Mouse (Mus musculus) monocyte, adult 5-6 weeks (primary cell): Measurements from ENCODE around the gene Htr2b. TPM values are rescaled to one million over a fixed set of nuclear protein-coding genes. Genes with fewer than 3 reads are reported as not detected.

ENCODE experiments used
- ATAC-seq: fragments of 153-309, 156-312 bp; replicated peaks from 2 replicates; pipeline ENCODE4 v1.8.0; 2017; ENCODE audit warnings: mild to moderate bottlenecking; ENCODE audit not compliant: low TSS enrichment, insufficient number of reproducible peaks, severe bottlenecking, poor library complexity, low FRiP score
- total RNA-seq: library from RNA; stranded (forward); fragments of 200-1000, 200-491, 200-594 nt; gene quantifications from 3 replicates; pipeline ENCODE4 v1.2.3, GENCODE M21; 2017

The Htr2b gene
- total RNA-seq, 1 experiment from 2014 or later: not detected

DNA sequence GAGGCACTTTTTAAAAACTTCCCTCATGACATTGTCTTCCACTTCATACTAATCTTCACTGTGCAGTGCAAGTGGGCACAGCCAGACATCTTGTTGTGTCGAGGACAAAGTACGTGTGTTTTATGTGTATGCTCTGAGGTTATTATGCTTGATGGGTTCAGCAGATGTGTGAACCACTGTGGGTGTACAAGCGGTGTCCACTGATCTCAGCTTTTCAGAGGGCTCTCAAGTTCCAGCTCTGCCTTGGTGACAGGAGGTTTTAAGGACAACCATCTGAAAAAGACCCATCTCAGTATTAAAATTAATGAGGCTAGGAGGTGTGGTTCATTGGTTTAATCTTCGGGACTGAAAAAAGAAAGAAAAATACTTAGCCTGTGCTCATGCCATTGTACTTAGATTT, 7.8 kb upstream of the Htr2b start:
- ATAC-seq: no peak

DNA sequence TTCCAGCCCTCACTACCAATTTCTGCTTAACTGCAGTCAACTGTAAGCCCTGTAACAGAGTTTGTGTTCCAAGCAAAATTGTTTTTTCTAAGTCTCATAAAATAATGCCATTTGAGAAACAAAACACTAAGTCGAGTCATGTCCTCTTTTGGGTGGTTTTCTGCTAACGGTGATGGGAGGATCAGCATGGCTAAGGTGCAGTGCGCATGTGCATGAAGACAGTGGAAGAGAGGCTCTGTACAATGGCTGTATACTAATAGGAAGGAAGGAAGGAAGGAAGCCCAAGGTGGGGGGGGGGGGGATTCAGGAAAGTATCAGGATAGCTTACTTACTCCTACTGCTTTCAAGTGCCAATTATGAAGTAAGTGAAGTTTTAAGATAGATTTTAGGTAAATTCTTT, 2.4 kb upstream of the Htr2b start:
- no peak for ATAC-seq

DNA sequence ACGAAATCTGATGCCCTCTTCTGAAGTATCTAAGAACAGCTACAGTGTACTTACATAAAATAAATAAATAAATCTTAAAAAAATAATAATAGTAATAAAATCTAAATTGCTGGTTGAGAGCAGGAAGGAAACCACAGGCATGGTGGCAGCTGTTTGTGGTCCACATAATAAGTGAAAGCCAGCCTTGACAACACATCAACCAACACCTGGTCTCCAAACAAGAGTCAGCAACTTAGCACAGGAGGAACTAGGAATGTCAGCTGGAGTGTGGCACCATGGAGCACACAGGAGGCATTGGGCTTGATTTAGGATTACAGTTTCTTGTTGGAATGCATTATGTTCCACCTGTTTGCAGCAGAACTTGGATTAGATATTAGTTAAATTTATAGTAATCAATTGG, 6.7 kb downstream of the Htr2b start:
- ATAC-seq: no peak

DNA sequence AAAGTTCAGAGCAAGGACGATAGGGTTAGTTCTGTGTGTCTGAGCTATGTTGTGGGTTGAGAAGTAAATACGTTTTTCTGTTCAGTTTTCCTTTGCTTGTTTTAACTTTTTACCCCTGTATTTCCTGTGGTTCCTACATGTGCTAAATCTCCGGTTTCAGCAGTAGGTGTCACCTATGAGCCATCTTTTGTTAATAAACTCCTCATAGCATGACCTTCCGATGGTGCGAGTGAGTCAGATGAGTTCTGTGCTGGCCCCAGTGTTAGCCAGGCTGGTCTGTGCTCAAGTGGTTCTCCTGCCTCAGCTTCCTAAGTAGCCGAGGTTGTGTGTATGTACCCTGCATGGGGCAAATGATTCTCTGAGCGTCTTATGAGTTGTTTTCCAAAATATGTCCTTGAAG, 17.4 kb downstream of the Htr2b start:
- no peak for ATAC-seq

DNA sequence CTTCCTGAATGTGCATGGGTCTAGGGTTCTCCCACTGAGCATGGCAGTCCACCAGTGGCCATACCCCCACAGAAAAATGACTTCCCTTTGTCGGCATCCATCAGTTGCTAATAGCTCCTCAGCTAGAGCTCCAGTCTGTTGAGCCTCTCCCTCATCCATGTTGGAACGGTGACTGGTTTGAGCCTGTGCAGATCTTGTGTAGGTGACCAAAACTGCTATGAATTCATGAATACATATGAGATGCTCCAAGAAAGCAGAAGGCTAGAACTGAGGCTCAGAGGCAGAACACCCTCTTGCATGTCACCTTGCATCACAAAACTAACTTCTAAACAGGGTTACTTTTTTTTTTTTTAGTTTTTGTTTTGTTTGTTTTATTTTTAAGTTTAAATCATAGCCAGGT, 35.2 kb downstream of the Htr2b start:
- ATAC-seq: no peak

DNA sequence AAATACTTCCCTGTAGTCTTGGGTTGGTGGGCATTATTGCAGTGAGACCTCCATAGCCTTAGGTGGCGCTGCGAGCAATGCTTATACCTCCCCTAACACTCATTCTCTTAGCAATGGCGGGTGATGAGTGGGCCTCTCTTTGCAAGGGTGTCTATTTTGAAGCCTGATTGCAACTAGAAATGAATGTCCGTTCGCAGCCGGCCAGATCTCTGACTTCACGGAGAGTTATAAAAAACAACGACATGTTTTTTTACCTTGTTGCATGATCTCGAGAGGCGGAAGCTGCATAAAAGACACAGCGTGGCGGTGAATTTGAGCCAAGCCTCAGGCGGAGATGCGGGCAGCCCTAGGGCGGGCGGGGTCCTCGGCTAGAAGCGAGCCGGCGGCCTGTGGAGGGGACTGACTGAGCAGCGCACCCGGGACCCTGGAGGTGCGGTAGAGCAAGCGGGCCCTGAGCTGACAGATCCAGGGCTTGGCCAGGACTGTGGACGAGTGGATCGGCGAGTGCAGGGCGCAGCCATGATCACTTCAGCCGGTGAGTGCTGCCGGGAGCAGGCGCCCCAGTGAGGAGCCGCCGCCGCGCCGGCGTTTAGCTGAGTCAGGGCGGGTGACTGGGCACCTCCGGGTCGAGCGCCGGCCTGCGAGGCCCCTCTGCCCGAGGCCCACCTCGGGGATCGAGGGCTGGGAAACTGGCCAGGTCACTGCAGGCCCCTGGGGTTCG, 47.3 kb downstream of the Htr2b start, which contains the start of gene Psmd1:
Gene Psmd1 (plus strand): TSS at position 117 of the 721 bp plus-strand sequence.
- peak; percentile 86 for ATAC-seq

DNA sequence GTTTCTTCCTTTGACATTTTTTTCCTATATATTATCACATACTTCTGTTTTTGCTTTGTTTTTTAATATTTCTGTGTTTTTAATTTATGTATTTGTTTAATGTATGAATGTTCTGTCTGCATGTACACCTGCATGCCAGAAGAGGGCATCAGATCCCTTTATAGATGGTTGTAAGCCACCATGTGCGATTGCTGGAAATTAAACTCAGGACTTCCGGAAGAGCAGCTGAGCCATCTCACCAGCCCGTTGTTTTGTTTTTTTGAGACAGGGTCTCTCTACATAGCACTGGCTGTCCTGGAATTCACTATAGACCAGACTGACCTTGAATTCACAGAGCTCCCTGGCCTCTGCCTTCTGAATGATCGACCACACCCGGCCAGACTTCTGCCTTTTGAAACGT, 49.2 kb downstream of the Htr2b start:
- no peak for ATAC-seq

DNA sequence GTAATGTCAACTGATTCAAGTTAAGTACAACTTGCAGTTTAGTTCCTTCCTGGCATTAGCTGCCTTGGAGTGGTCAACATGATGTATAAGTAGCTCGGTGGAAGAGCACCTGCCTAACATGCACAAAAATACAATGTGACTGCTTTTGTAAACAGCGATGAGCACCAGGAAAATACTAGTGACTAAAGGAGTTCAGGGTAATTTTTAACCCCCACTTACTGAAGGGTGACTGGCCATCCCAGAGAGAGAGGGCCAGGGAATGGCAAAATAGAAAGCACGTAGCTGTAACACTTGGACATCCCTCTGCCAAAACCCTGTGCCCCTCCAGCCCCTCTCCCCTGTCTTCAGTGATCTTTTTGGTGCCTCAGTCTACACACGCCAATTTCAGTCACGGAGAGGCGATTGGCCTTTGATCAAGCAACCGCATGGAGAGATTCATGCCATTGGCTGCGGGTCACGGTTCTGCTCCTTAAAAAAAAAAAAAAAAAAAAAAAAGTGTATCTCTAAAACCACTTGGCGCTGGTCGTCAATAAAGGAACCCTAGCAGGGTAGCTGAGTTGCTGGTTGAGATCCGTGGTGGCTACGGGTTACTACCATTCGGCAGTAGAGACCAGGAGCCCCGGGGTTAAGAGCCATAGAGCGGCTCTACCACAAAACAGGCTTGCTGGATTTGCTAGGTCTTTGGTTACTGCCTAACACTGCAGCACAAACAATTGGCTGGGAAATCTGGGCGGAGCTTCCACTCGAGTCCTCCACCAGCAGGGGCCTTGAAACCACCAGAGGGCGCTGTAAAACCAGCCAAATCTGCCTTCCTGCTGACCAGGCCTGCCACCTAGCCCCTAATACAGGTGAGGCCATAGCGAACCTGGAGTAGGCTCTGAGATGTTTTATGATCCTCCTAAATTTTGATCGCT, 52.7 kb downstream of the Htr2b start:
- peak; percentile 84 for ATAC-seq

DNA sequence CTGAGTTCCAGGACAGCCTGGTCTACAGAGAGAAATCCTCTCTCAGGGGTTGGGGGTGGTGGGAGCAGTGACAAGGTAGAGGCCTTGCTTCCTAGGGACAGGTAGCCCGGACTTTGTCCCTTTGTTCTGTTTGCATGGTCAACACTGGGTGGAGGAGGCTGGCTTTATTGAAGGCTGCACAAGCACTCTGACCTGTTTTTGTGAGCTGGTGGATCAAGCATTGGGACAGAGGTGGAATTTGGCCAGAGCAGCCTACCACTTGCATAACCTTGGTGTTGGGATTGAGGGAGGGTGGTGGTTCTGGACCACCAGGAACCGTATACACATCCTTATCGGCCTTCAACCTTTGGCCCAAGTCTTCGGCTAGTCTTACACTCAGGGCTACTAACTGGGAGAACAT, 55.5 kb downstream of the Htr2b start:
- ATAC-seq: no peak

DNA sequence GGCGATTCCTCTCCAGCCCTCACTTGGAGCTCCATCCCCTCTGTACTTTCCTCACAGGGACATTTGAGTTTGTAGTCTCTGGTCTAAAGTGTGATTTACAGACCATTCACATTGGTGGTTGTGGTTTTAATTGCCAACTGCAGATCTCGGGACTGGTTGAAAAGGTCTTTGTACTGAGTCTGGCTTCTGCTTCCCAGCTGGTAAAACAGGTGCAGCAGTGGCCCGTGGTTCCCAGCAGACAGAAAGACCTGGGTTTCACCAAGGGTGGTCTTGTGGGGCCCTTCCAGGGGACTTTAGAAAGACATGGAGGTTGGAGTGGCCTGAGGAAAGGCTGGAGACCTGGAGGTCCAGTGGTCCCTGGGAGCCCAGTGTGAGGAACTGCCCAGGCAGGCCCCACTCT, 56.8 kb downstream of the Htr2b start:
- no peak for ATAC-seq

DNA sequence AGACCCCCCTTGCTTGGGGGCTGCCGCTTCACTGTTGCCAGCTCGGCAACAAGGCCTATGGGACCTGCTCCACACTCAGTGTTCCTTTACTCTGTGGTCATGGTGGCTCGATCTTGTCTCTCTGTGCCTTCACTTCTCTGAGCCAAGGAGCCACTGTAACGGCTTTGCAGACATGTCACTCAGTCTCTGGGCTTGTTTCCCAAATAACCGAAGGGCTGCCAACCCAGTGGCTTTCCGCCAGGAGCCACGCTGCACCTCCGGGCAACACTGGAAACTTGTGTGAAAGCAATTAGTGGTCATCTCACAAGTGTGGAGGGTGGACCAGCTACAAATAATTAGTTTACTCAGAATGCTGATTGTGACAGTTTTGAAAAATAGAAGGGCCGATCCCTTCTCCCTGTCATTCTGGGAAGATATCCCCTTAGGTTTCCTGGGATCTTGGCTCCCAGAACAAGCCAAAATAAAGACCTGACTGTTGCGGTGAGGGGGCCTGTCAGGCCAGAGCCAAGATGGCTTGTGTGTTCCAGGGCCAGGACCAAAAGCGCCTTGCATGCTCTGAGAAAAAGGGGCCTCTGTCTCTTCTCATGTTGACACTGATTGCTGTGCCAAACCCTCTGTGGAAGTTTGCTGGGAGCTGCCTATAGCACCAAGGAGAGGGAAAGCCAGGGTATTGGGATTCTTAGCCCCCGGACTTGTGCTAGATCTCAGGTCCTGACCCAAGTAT, 58.4 kb downstream of the Htr2b start:
- ATAC-seq: no peak

Other genes with a start within 250 kb of the Htr2b start
- gene Itm2c, start 217.7 kb downstream of the Htr2b start, total RNA-seq: 94.7 to 124 TPM (median 121 TPM) in 3 replicates
- not detected in 3 replicates for gene 4933407L21Rik, start 183.5 kb downstream of the Htr2b start, total RNA-seq
- 2.2 to 4.9 TPM (median 4.7 TPM) in 3 replicates for gene Gpr55, start 151.0 kb downstream of the Htr2b start, total RNA-seq
- not detected in 3 replicates for gene Spata3, start 95.2 kb downstream of the Htr2b start, total RNA-seq
- gene 2810459M11Rik, start 66.1 kb downstream of the Htr2b start, total RNA-seq: 0.21 TPM in 1 of 3 replicates, not detected in the others
- 67.2 to 76.2 TPM (median 72.3 TPM) in 3 replicates for gene Psmd1, start 47.6 kb downstream of the Htr2b start, total RNA-seq
- 1.1 to 17.3 TPM in 2 of 3 replicates, not detected in the other for gene Gm21972, start 21.7 kb upstream of the Htr2b start, total RNA-seq
- gene Armc9, start 42.8 kb upstream of the Htr2b start, total RNA-seq: 1.3 to 5.3 TPM (median 3.6 TPM) in 3 replicates
- gene B3gnt7, start 190.9 kb upstream of the Htr2b start, total RNA-seq: 1.9 to 10.4 TPM (median 2.5 TPM) in 3 replicates
- gene Ncl, start 247.4 kb upstream of the Htr2b start, total RNA-seq: 271 to 340 TPM (median 288 TPM) in 3 replicates